Mouse (Mus musculus): ENCODE results near the gene B3galnt2. TPM values are rescaled to one million over a fixed set of nuclear protein-coding genes. Genes with fewer than 3 reads are reported as not detected.

The B3galnt2 gene
- total and polyA plus RNA-seq, 2 experiments: 19.5 to 23.6 TPM

GRCm38 (mm10) chr13:14035875-14036630 is 81.8 kb downstream of the B3galnt2 start:
- WGBS: 48% methylated on average over 11 of the region's 11 CpGs
- H3K4me3 ChIP-seq (ENCODE audit: insufficient read depth, low read depth, low read length): no peak overlapping the region
- no peaks in the 10 kb centered on the region; the same call in 1 of the 2 replicates for H3K36me3 ChIP-seq (ENCODE audit: control insufficient read depth, insufficient read depth, low read length)
- H3K27ac ChIP-seq (replicated peaks; ENCODE audit: insufficient read depth, low read depth, low read length): peak overlapping the region; percentile 65
- TF ChIP-seq POLR2A (IDR thresholded peaks at IDR 0.05; ENCODE audit: extremely low read depth, insufficient read depth, low read length): no peak
- TF ChIP-seq CTCF (IDR thresholded peaks at IDR 0.05; ENCODE audit: low read depth, low read length): no peak
- peak overlapping the region; percentile 8; the same call in 1 of the 2 replicates for H3K9ac ChIP-seq (ENCODE audit: low read depth, low read length)
- peaks cover 27% of the 10 kb centered on the region for H3K4me1 ChIP-seq (ENCODE audit: control insufficient read depth, insufficient read depth, low read length)
- H3K27me3 ChIP-seq (ENCODE audit: control insufficient read depth, insufficient read depth, low read length): no peaks in the 10 kb centered on the region
- DNase-seq (ENCODE audit: extremely low read depth, low read depth, low spot score): peak; percentile 82
- H3K79me2 ChIP-seq (ENCODE audit: control insufficient read depth, insufficient read depth, low read length): peaks cover 8% of the 10 kb centered on the region; the same call in 1 of the 2 replicates

DNA sequence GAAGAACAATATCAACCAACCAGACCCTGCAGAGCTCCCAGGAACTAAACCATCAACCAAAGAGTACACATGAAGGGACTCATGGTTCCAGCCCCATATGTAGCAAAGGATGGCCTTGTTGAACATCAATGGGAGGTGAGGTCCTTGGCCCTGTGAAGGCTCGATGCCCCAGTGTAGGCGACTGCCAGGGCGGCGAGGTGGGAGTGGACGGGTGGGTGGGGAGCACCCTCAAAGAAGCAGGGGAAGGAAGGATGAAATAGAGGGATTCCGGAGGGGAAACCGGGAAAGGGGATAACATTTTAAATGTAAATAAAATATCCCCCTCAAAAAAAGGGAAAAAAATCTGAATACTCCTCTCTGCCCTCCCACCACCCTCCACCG is 84.6 kb downstream of the B3galnt2 start:
- H3K27ac ChIP-seq (replicated peaks; ENCODE audit: insufficient read depth, low read depth, low read length): peak overlapping the region; percentile 84; the same call in 1 of the 2 replicates
- 2% methylated on average over 8 of the region's 8 CpGs for WGBS

GRCm38 (mm10) chr13:14039292-14039965 is 85.2 kb downstream of the B3galnt2 start, which contains the start of gene Tbce:
Gene Tbce, minus strand, starts transcription at chr13:14039638.
- H3K79me2 ChIP-seq (ENCODE audit: control insufficient read depth, insufficient read depth, low read length): peaks cover 3% of the 10 kb centered on the region; the same call in 1 of the 2 replicates
- peak within 1 kb of the TSS; percentile 67 for H3K4me3 ChIP-seq (ENCODE audit: insufficient read depth, low read depth, low read length)
- peak; percentile 91 for DNase-seq (ENCODE audit: extremely low read depth, low read depth, low spot score)
- peaks cover 17% of the 10 kb centered on the region for H3K4me1 ChIP-seq (ENCODE audit: control insufficient read depth, insufficient read depth, low read length)
- no peaks in the 10 kb centered on the region for H3K27me3 ChIP-seq (ENCODE audit: control insufficient read depth, insufficient read depth, low read length)
- peak within 1 kb of the TSS; percentile 84 for H3K27ac ChIP-seq (replicated peaks; ENCODE audit: insufficient read depth, low read depth, low read length)
- no peaks in the 10 kb centered on the region for H3K36me3 ChIP-seq (ENCODE audit: control insufficient read depth, insufficient read depth, low read length)
- under 1% methylated on average over 35 of the region's 35 CpGs for WGBS
- TF ChIP-seq CTCF (IDR thresholded peaks at IDR 0.05; ENCODE audit: low read depth, low read length) (no peak), POLR2A (IDR thresholded peaks at IDR 0.05; ENCODE audit: extremely low read depth, insufficient read depth, low read length) (no peak)
- H3K9ac ChIP-seq (ENCODE audit: low read depth, low read length): peak within 1 kb of the TSS; percentile 86

More for the DNA sequence above, 84.6 kb downstream of the B3galnt2 start:
- Histone ChIP-seq H3K4me1 (ENCODE audit: control insufficient read depth, insufficient read depth, low read length) (peaks cover 17% of the 10 kb centered on the region), H3K79me2 (ENCODE audit: control insufficient read depth, insufficient read depth, low read length) (peaks cover 3% of the 10 kb centered on the region; the same call in 1 of the 2 replicates), H3K9ac (ENCODE audit: low read depth, low read length) (peak overlapping the region; percentile 86), H3K36me3 (ENCODE audit: control insufficient read depth, insufficient read depth, low read length) (no peaks in the 10 kb centered on the region), H3K27me3 (ENCODE audit: control insufficient read depth, insufficient read depth, low read length) (no peaks in the 10 kb centered on the region), H3K4me3 (ENCODE audit: insufficient read depth, low read depth, low read length) (peak overlapping the region; percentile 67)
- no peak for DNase-seq (ENCODE audit: extremely low read depth, low read depth, low spot score)
- TF ChIP-seq CTCF (IDR thresholded peaks at IDR 0.05; ENCODE audit: low read depth, low read length) (no peak), POLR2A (IDR thresholded peaks at IDR 0.05; ENCODE audit: extremely low read depth, insufficient read depth, low read length) (no peak)

- no peak overlapping the region; the same call in 1 of the 2 replicates for H3K9ac ChIP-seq (ENCODE audit: low read depth, low read length)
- H3K36me3 ChIP-seq (ENCODE audit: control insufficient read depth, insufficient read depth, low read length): no peaks in the 10 kb centered on the region
- WGBS: 6% methylated on average over 5 of the region's 5 CpGs
- H3K4me1 ChIP-seq (ENCODE audit: control insufficient read depth, insufficient read depth, low read length): peaks cover 15% of the 10 kb centered on the region
- H3K27ac ChIP-seq (replicated peaks; ENCODE audit: insufficient read depth, low read depth, low read length): peak overlapping the region; percentile 26
- peak overlapping the region; percentile 67 for H3K4me3 ChIP-seq (ENCODE audit: insufficient read depth, low read depth, low read length)
- TF ChIP-seq POLR2A (IDR thresholded peaks at IDR 0.05; ENCODE audit: extremely low read depth, insufficient read depth, low read length) (no peak), CTCF (IDR thresholded peaks at IDR 0.05; ENCODE audit: low read depth, low read length) (no peak)
- no peaks in the 10 kb centered on the region for H3K27me3 ChIP-seq (ENCODE audit: control insufficient read depth, insufficient read depth, low read length)
- peak; percentile 78 for DNase-seq (ENCODE audit: extremely low read depth, low read depth, low spot score)
- peaks cover 3% of the 10 kb centered on the region; the same call in 1 of the 2 replicates for H3K79me2 ChIP-seq (ENCODE audit: control insufficient read depth, insufficient read depth, low read length)
Observed at GRCm38 (mm10) chr13:14040186-14040585, 85.9 kb downstream of the B3galnt2 start.

DNA sequence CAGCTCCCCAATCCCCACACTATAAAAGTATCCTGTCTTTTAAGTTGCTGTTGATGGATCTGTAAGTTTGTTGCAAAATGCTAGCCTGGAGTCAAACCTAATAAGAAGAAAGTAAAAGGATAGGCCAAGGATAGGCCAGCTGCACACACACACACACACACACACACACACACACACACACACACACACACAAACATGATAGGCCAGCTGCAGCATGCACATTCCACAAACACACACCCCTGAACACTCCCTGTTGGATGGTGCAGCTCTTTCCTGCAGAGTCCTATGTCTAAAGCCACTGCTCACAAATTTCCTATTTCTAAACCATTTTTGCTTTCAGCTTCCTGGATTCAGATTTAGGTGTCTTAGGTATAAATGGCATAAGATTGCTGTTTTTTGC is 89.6 kb downstream of the B3galnt2 start:
- Histone ChIP-seq H3K4me3 (ENCODE audit: insufficient read depth, low read depth, low read length) (no peak overlapping the region), H3K9ac (ENCODE audit: low read depth, low read length) (no peak overlapping the region), H3K27ac (replicated peaks; ENCODE audit: insufficient read depth, low read depth, low read length) (no peak overlapping the region), H3K79me2 (ENCODE audit: control insufficient read depth, insufficient read depth, low read length) (peaks cover under 1% of the 10 kb centered on the region; the same call in 1 of the 2 replicates), H3K4me1 (ENCODE audit: control insufficient read depth, insufficient read depth, low read length) (peaks cover 11% of the 10 kb centered on the region), H3K27me3 (ENCODE audit: control insufficient read depth, insufficient read depth, low read length) (no peaks in the 10 kb centered on the region), H3K36me3 (ENCODE audit: control insufficient read depth, insufficient read depth, low read length) (peaks cover 7% of the 10 kb centered on the region; the same call in 1 of the 2 replicates)
- DNase-seq (ENCODE audit: extremely low read depth, low read depth, low spot score): no peak
- no peak for TF ChIP-seq CTCF (IDR thresholded peaks at IDR 0.05; ENCODE audit: low read depth, low read length)
- no peak for TF ChIP-seq POLR2A (IDR thresholded peaks at IDR 0.05; ENCODE audit: extremely low read depth, insufficient read depth, low read length)
